Mouse (Mus musculus) right cerebral cortex, adult 18-20 months (tissue): ENCODE data around the gene Skap1.
"Not testable (repeated sequence)": the region's sequence is repeated elsewhere in the genome, so short reads cannot be mapped to it uniquely, and the experiment has no call there.

Experiments used
- DNase-seq: peaks from one replicate; pipeline ENCODE4 v3.0.0; 2022; ENCODE audit warnings: mixed read lengths

Skap1 gene

GRCm38 (mm10) chr11:96703813-96704212, 239.4 kb downstream of the Skap1 start:
- DNase-seq = no peak

- DNase-seq = no peak
Observed at GRCm38 (mm10) chr11:96711268-96711667, 246.9 kb downstream of the Skap1 start.

GRCm38 (mm10) chr11:96711670-96712069, 247.3 kb downstream of the Skap1 start:
- DNase-seq = no peak

- no peak for DNase-seq
Observed at GRCm38 (mm10) chr11:96713210-96714005, 249.0 kb downstream of the Skap1 start.

- DNase-seq = no peak
Observed at GRCm38 (mm10) chr11:96714011-96714410, 249.6 kb downstream of the Skap1 start.

GRCm38 (mm10) chr11:96715168-96715567, 250.8 kb downstream of the Skap1 start:
- not testable (repeated sequence) for DNase-seq

DNA sequence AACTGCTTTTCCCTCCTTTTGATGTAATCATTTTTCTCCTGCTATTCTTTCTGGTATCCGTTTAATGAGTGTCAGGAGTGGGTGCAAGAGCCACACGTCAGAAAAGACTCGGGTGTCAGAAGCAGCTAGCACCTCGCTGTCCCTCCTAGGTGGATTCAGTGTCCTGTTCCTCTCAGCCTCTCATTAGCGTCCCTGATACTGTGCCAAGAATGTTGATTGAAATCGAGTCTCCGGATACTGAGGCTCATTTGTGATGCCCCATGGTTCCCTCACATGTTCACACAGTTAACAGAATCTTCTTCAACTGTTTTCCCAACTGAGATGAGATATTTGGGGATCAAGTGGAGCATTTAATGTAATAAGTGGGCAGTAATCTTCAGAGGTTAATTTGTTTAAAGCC, 254.2 kb downstream of the Skap1 start:
- DNase-seq = no peak

GRCm38 (mm10) chr11:96725833-96726232, 261.4 kb downstream of the Skap1 start:
- DNase-seq = no peak

DNA sequence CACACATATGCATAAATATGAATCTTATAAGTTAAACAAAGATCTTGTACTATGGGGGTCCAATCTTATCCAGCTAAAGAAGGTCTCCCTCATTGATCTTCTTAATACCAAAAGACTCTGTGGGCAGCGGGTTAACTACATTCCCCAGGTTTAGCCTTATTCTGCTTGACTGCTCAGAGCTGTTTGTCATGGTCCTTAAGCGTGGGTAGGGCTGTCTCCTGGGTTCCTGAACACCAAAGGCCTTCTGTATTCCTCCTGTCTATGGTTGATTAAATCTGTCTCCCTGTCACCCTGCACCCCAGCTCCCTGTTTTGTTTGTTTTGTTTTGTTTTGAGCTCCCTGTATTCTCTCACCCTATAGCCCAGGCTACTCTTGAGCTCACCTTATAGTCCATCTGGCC, 264.2 kb downstream of the Skap1 start:
- DNase-seq = no peak

- no peak for DNase-seq
Observed at GRCm38 (mm10) chr11:96729462-96729861, 265.1 kb downstream of the Skap1 start.

DNA sequence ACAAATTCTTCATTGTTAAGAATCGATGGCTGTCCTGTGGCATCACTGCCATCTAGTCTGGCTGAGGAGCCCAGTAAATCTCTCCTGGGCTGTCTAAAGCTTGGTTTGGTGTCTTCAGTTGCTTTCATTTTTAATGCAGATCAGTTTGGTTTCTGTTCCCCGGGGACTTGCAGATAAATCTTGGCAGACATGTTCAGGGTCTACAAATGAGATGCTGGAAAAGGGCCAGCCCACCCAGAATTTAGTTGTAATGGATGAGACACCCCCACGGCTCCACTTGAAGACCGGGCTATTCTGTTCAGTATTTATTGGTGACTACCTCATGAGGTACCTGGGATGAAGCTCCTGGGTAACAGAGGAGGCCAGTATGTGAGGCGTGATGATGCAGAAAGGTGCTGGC, 265.9 kb downstream of the Skap1 start:
- DNase-seq = no peak

GRCm38 (mm10) chr11:96732657-96733056, 268.3 kb downstream of the Skap1 start:
- DNase-seq = no peak

GRCm38 (mm10) chr11:96735908-96736307, 271.5 kb downstream of the Skap1 start:
- peak; percentile 72 for DNase-seq

DNA sequence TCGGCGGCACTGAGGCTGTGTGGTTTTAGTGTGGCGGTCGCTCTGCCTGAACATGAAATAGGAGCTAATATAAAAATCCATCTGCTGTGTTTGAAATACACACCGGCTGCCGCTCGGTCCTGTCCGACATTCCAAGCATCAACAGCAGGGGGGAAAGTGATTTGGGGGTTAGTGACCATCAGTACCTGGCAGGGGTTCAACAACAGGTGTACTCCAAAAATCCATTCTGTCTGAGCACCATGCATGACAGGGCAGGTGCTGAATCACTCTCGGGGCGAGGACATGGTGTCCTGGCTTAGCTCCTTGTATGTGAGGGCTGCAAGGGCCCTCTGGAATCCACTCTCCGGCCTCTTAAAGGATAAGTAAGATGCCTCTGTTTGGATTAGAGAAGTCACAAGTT, 272.0 kb downstream of the Skap1 start:
- no peak for DNase-seq

DNA sequence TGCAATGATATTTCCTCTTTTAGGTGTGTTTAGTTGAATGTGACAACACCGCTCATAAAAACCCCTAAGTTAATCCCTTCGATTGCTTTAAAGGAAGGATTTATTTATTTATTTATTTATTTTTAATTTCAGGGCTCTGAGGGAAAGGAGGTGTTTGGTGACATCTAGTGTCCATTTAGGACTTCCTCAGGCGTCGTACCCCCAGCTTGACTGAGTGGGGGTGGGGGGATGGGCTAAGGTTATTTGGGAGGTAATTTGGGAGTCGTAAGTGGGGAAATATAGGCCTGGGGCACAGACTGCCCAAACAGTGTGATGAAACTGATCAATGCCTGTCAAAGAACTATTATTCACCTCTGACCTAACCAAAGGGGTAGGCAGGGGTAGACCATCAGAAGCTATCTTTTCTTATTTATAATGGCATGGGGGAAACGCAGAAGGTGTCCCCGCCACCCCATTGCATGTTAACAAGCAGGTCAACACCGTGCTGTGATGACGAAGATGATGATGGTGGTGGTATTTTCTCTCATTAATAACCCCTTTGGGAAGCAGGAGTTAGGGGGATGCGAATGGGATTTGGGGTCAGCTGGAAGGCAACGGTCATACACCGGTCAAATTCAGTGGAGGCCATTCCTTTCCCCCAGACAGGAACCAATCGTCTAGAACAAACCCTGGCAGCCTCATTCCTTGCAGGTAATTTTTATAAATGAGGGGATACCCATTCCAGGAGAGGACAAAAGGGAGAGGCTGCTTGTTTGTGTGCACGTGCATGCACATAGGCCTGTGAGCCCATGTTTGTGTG, 273.5 kb downstream of the Skap1 start:
- DNase-seq = no peak

DNA sequence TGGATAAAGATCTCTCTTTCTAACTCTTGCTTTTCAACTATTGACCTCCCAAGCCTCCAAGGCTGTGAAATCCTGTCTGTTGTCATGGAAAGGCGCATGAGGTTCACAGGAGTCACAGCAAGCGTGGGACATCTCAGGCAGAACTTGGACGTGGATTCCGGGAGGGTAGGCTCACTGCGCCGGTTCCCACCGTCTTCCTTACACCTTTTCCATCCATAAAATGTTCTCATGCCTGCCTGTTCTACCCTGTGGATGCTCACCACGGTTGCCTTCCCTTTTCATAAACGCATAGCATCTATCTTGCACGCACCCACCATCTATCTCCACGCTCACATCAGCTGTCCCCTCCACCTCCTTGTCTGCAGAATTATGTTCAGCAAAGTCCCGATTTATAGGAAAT, 276.4 kb downstream of the Skap1 start:
- DNase-seq = no peak

DNA sequence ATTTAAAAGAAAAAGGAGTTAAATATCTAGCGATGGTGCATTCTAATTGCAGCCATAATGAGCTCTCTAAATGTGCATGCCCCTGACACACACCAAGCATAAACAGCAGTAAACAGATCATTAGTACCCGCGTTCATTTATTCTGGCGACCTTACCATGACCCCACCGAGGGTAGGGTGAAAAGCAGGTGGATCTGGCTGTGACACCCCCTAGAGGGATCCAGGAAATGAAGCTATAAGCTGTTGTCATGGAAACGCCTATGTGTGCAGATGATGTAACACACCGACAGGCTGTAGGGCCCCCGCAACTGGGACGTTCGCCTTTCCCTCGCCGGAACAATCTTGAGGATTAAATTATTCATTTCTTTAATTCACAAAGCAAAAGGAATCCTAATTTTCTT, 277.6 kb downstream of the Skap1 start:
- DNase-seq = peak; percentile 48

- no peak for DNase-seq
Observed at GRCm38 (mm10) chr11:96743000-96743399, 278.6 kb downstream of the Skap1 start.

DNA sequence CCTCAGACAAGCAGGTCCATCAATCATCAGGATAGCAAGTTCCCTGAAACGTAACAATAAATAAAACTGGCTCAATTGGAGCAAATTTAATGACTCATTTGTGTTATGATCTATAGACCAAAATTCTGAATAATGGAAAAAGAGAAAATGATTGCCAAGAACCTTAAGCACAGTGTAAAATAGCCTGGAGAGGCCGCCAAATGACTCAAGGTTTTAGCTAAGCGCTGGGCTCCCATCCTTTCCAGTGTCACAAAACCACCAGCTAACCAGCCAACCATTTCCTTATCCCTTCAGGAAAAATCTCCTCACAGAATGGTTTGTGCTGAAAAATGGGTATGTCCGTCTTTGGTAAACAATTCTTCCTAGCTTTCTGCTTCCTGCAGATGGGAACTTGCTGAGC, 279.5 kb downstream of the Skap1 start:
- DNase-seq = no peak

DNA sequence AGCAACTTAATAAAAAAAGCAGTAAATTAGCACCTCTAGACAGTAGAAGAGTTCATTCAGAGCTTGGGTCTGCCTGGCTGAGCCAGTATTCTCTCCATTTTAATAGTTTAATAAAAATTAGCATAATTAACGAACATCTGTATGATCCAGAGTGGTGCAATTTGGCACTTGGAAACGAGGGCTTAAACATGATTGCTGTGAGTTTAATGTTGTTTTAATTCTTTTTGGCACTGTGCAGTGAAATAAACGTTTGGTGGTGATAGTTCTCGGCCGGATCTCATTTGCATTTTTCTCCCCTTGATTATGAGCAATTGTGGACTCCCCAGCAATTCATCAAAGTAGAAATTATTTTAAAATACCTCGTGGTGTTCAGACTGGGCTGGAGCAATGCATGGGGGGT, 282.3 kb downstream of the Skap1 start:
- DNase-seq = no peak

GRCm38 (mm10) chr11:96747555-96747954, 283.2 kb downstream of the Skap1 start:
- DNase-seq = no peak

GRCm38 (mm10) chr11:96755298-96755697, 290.9 kb downstream of the Skap1 start:
- DNase-seq = no peak

DNA sequence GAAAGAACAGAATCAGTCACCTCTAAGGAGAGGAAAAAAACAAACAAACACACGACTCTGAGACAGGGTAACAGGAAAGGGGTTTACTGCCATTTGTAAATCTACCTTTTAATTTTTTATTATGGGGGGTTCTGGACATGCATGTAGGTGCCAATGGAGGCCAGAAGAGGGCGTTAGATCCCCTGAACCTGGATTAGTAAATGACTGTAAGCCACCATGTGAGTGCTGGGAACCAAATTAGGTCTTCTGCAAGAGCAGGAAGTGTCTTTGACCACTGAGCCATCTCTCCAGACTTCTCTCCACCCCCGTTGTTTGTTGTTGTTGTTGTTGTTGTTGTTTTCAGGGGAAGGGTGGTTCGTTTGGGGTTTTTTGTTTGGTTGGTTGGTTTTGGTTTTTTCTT, 293.0 kb downstream of the Skap1 start:
- DNase-seq = no peak

- no peak for DNase-seq
Observed at GRCm38 (mm10) chr11:96758402-96758801, 294.0 kb downstream of the Skap1 start.
